ENCODE assay signal across 8 mouse cellular contexts in genomic region chrX:68821059-68821458, GRCm38 (mm10). TPM values are rescaled to one million over a fixed set of nuclear protein-coding genes. Genes with fewer than 3 reads are reported as not detected.
A peak's percentile ranks its signal among the peaks of the same experiment; 100 is the strongest.
DNase-seq lines count a peak whose midpoint lies in the region; ATAC-seq and TF ChIP-seq lines count a peak whose summit lies in the region.
"Not testable (repeated sequence)": the region's sequence is repeated elsewhere in the genome, so short reads cannot be mapped to it uniquely, and the experiment has no call there.

Gene Gm14698, plus strand, starts transcription at chrX:68821093.

- H3K4me2 ChIP-seq in kidney, postnatal 0 days (ENCODE audit: low read length), result peak within 1 kb of the TSS; percentile 41
- H3K4me2 ChIP-seq in liver, postnatal 0 days (ENCODE audit: low read depth, low read length), result not testable (repeated sequence)
- H3K4me2 ChIP-seq in midbrain, postnatal 0 days (ENCODE audit: low read depth, low read length, poor library complexity, severe bottlenecking), result peak within 1 kb of the TSS; percentile 29

- not testable (repeated sequence) for TF ChIP-seq POLR2A in thymus, adult 2 months (IDR thresholded peaks at IDR 0.05; ENCODE audit: control insufficient read depth, extremely low read depth, insufficient read depth, low read length, poor library complexity)

- H3K36me3 ChIP-seq in hindbrain, embryonic 10.5 days; kidney, postnatal 0 days (ENCODE audit: insufficient read depth, low read length); liver, postnatal 0 days (replicated peaks; ENCODE audit: insufficient read depth, low read length); midbrain, postnatal 0 days (ENCODE audit: insufficient read depth, low read length); thymus, adult 2 months (ENCODE audit: control insufficient read depth, insufficient read depth, low read length): not testable (repeated sequence)

- not testable (repeated sequence) for H3K27me3 ChIP-seq in hindbrain, embryonic 10.5 days (ENCODE audit: insufficient read depth, poor library complexity, severe bottlenecking); kidney, postnatal 0 days (ENCODE audit: insufficient read depth, low read length); liver, postnatal 0 days (ENCODE audit: insufficient read depth, low read length); midbrain, postnatal 0 days (ENCODE audit: insufficient read depth, low read length); thymus, adult 2 months (ENCODE audit: control insufficient read depth, insufficient read depth, low read length)

- WGBS in hindbrain, embryonic 10.5 days, result 17% methylated on average over 32 of the region's 36 CpGs
- WGBS in kidney, postnatal 0 days, result 27% methylated on average over 27 of the region's 36 CpGs
- 12% methylated on average over 23 of the region's 36 CpGs for WGBS in liver, postnatal 0 days (ENCODE audit: insufficient replicate concordance)
- 23% methylated on average over 14 of the region's 36 CpGs for WGBS in midbrain, postnatal 0 days
- 4% methylated on average over 26 of the region's 36 CpGs for WGBS in thymus, adult 2 months

- TF ChIP-seq EP300 in liver, postnatal 0 days (IDR thresholded peaks at IDR 0.05; ENCODE audit: low read depth), result not testable (repeated sequence)

- H3K9ac ChIP-seq in kidney, postnatal 0 days (ENCODE audit: low read depth, low read length); liver, postnatal 0 days (replicated peaks); midbrain, postnatal 0 days (replicated peaks; ENCODE audit: low read length, poor library complexity, severe bottlenecking): not testable (repeated sequence)

- H3K4me1 ChIP-seq in hindbrain, embryonic 10.5 days (replicated peaks); kidney, postnatal 0 days (replicated peaks; ENCODE audit: insufficient read depth, low read length); liver, postnatal 0 days (ENCODE audit: insufficient read depth); midbrain, postnatal 0 days (ENCODE audit: insufficient read depth, low read length); thymus, adult 2 months (replicated peaks; ENCODE audit: control insufficient read depth, insufficient read depth, low read length): not testable (repeated sequence)

- H3K4me3 ChIP-seq in hindbrain, embryonic 10.5 days, result peak within 1 kb of the TSS; percentile 42
- 0 out of 2 replicates have a peak within 1 kb of the TSS, but pooled peaks have one; percentile 11 for H3K4me3 ChIP-seq in kidney, postnatal 0 days (replicated peaks; ENCODE audit: low read depth, low read length)
- not testable (repeated sequence) for H3K4me3 ChIP-seq in liver, postnatal 0 days (ENCODE audit: low read depth, low read length); thymus, adult 2 months (ENCODE audit: control insufficient read depth, insufficient read depth, low read length)
- peak within 1 kb of the TSS; percentile 27 for H3K4me3 ChIP-seq in midbrain, postnatal 0 days (ENCODE audit: low read depth, low read length)

- TF ChIP-seq CTCF in kidney, postnatal 0 days (IDR thresholded peaks at IDR 0.05; ENCODE audit: low read depth); liver, postnatal 0 days (IDR thresholded peaks at IDR 0.05; ENCODE audit: low read depth); midbrain, postnatal 0 days (IDR thresholded peaks at IDR 0.05); thymus, adult 2 months (IDR thresholded peaks at IDR 0.05; ENCODE audit: borderline replicate concordance, control insufficient read depth, extremely low read depth, insufficient read depth, low read length, poor library complexity): not testable (repeated sequence)

- peak; percentile 92 for ATAC-seq in frontal cortex, adult (ENCODE audit: low TSS enrichment)
- ATAC-seq in kidney, postnatal 0 days (replicated peaks; ENCODE audit: low FRiP score, low read depth), result peak; percentile 71
- ATAC-seq in liver, postnatal 0 days, result 0 out of 2 replicates have a peak, but pooled peaks have one; percentile 38
- peak; percentile 76 for ATAC-seq in midbrain, postnatal 0 days (ENCODE audit: low FRiP score)

- H3K27ac ChIP-seq in hindbrain, embryonic 10.5 days, result 0 out of 2 replicates have a peak within 1 kb of the TSS, but pooled peaks have one; percentile 16
- H3K27ac ChIP-seq in kidney, postnatal 0 days; liver, postnatal 0 days (ENCODE audit: low read depth); midbrain, postnatal 0 days (ENCODE audit: low read depth, low read length); thymus, adult 2 months (ENCODE audit: control insufficient read depth, insufficient read depth, low read length): not testable (repeated sequence)

- not testable (repeated sequence) for H3K9me3 ChIP-seq in hindbrain, embryonic 10.5 days; kidney, postnatal 0 days (replicated peaks; ENCODE audit: low read length); liver, postnatal 0 days (ENCODE audit: low read length); midbrain, postnatal 0 days (ENCODE audit: low read length)

- peak; percentile 3 to 27 for DNase-seq in adrenal gland, adult (ENCODE audit: inconsistent age in 2 of 2, low spot score in 1 of 2)
- peak; percentile 17 for DNase-seq in embryo, embryonic 9.5 days (ENCODE audit: extremely low spot score)
- peak; percentile 19 for DNase-seq in hindbrain, embryonic 10.5 days (ENCODE audit: low spot score)
- peak; percentile 18 for DNase-seq in kidney, postnatal 0 days (ENCODE audit: low spot score)
- DNase-seq in liver, postnatal 0 days; midbrain, postnatal 0 days (ENCODE audit: low spot score): not testable (repeated sequence)
- peak; percentile 0 for DNase-seq in thymus, adult 2 months

RNA-seq across cellular contexts. Expression of gene Gm14698, which starts in this region (rescaled TPM):
- polyA plus RNA-seq in hindbrain, embryonic 10.5 days (2016; fragmentation: Nextera tagmentation; extraction: Ambion mirVana), result 1.9 and 2.7 TPM in 2 replicates
- 4.1 and 4.2 TPM in 2 replicates for polyA plus RNA-seq in kidney, postnatal 0 days (2015; fragmentation: Nextera tagmentation; extraction: Ambion mirVana)
- polyA plus RNA-seq in liver, postnatal 0 days (2015; fragmentation: Nextera tagmentation; extraction: Ambion mirVana), result 0.89 and 1.5 TPM in 2 replicates
- 2.5 and 5.4 TPM in 2 replicates for total RNA-seq in midbrain, postnatal 0 days (2014; rRNA removed)
- polyA plus RNA-seq in midbrain, postnatal 0 days (2015; fragmentation: Nextera tagmentation; extraction: Ambion mirVana), result 2.3 and 2.9 TPM in 2 replicates
- polyA plus RNA-seq in thymus, adult 2 months (2012; rRNA removed), result 0.50 and 1.2 TPM in 2 replicates

Comparison
In these comparisons a context has a peak if more than half of its experiments do, and no peak if none do; other contexts are left out.
1. ATAC-seq: peak in every context shown above with its lines; median percentile 92 in frontal cortex, adult; 76 in midbrain, postnatal 0 days; 71 in kidney, postnatal 0 days; 38 in liver, postnatal 0 days.